Mouse (Mus musculus) kidney, embryonic 16.5 days (tissue): ENCODE data around the gene Gm10220. TPM values are rescaled to one million over a fixed set of nuclear protein-coding genes. Genes with fewer than 3 reads are reported as not detected.

Experiments used
- ATAC-seq: fragments of 200-750 bp; cut with Nextera tagmentation; 2 replicates; pipeline ENCODE4 v1.8.0; 2017; ENCODE audit warnings: moderate TSS enrichment; ENCODE audit not compliant: low FRiP score, low TSS enrichment
- H3K27ac ChIP-seq: fragments of 300-500 bp; sonication (generic); 2 replicates; pipeline ENCODE4 v1.5.1; 2014; ENCODE audit warnings: low read length
- H3K27me3 ChIP-seq: fragments of 300-500 bp; sonication (generic); 2 replicates; pipeline ENCODE4 v1.6.1; 2014; ENCODE audit warnings: low read length, control low read depth, mixed read lengths; ENCODE audit not compliant: insufficient read depth
- H3K36me3 ChIP-seq: fragments of 300-500 bp; sonication (generic); 2 replicates; pipeline ENCODE4 v1.6.1; 2014; ENCODE audit warnings: low read length, control low read depth, mixed read lengths; ENCODE audit not compliant: insufficient read depth
- H3K4me1 ChIP-seq: fragments of 300-500 bp; sonication (generic); 2 replicates; pipeline ENCODE4 v1.6.1; 2014; ENCODE audit warnings: low read length, control low read depth, mixed read lengths; ENCODE audit not compliant: insufficient read depth
- H3K4me2 ChIP-seq: fragments of 300-500 bp; sonication (generic); replicated peaks from 2 replicates; pipeline ENCODE4 v1.6.1; 2014; ENCODE audit warnings: low read depth, low read length
- H3K4me3 ChIP-seq: fragments of 300-500 bp; sonication (generic); 2 replicates; pipeline ENCODE4 v1.5.1; 2014; ENCODE audit warnings: mild to moderate bottlenecking, low read length
- H3K9ac ChIP-seq: fragments of 300-500 bp; sonication (generic); replicated peaks from 2 replicates; pipeline ENCODE4 v1.6.1; 2014; ENCODE audit warnings: low read length
- H3K9me3 ChIP-seq: fragments of 300-500 bp; sonication (generic); 2 replicates; pipeline ENCODE4 v1.6.1; 2016; ENCODE audit warnings: low read length, control low read depth
- WGBS: fragments of 180-500 bp; shearing (Covaris S2); extraction: QIAGEN DNeasy Blood & Tissue Kit; methylation state at CpG from one replicate; pipeline ENCODE4 v1.1.7; 2014; 5-methylcytosine and 5-hydroxymethylcytosine counted together
- polyA plus RNA-seq: library from polyadenylated mRNA; unstranded; fragments of >200 nt; fragmentation: Nextera tagmentation; extraction: Ambion mirVana; gene quantifications from 2 replicates; pipeline ENCODE4 v1.2.1, GENCODE M21; 2015

Gm10220 gene
- polyA plus RNA-seq, 1 experiment from 2014 or later = 0.06 TPM

DNA sequence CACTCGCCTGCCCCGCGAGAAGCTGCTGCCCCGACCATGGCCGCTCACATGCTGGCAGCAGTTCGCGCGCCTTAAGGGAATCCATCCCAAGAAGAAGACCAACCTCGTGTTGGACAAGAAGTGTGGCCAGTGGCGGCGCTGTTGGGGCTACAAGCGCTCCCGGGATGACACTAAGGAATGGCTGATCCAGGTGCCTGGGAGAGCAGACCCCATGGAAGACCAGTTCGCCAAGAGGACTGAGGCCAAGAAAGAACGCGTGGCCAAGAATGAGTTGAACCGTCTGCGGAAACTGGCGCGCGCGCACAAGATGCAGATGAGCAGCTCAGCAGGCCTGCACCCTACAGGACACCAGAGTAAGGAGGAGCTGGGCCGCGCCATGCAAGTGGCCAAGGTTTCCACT is 50.5 kb downstream of the Gm10220 start:
- 88% methylated on average over 24 of the region's 24 CpGs for WGBS
- ATAC-seq = no peak
- H3K4me2 ChIP-seq = no peak overlapping the region
- H3K27ac ChIP-seq = no peak overlapping the region
- no peak overlapping the region for H3K9ac ChIP-seq
- no peaks in the 10 kb centered on the region for H3K27me3 ChIP-seq
- H3K9me3 ChIP-seq = 0 out of 2 replicates have a peak, but pooled peaks cover 5% of the 10 kb centered on the region
- no peaks in the 10 kb centered on the region for H3K36me3 ChIP-seq
- H3K4me3 ChIP-seq = no peak overlapping the region
- no peaks in the 10 kb centered on the region for H3K4me1 ChIP-seq

Other genes with a start within 250 kb of the Gm10220 start
- gene Gm21663, start 179.0 kb downstream of the Gm10220 start, polyA plus RNA-seq = not detected in 2 replicates
- gene Gm21671, start 167.0 kb downstream of the Gm10220 start, polyA plus RNA-seq = not detected in 2 replicates
- 0.05 TPM in 1 of 2 replicates, not detected in the other for gene Gm21680, start 148.8 kb downstream of the Gm10220 start, polyA plus RNA-seq
- gene Gm21698, start 132.8 kb downstream of the Gm10220 start, polyA plus RNA-seq = not detected in 2 replicates
- not detected in 2 replicates for gene Gm1979, start 116.6 kb downstream of the Gm10220 start, polyA plus RNA-seq
- not detected in 2 replicates for gene Gm5862, start 98.5 kb downstream of the Gm10220 start, polyA plus RNA-seq
- gene Speer4a, start 81.9 kb downstream of the Gm10220 start, polyA plus RNA-seq = not detected in 2 replicates
- gene Gm7347, start 62.8 kb downstream of the Gm10220 start, polyA plus RNA-seq = not detected in 2 replicates
- not detected in 2 replicates for gene Gm10471, start 32.1 kb downstream of the Gm10220 start, polyA plus RNA-seq
- not detected in 2 replicates for gene 5031410I06Rik, start 16.1 kb downstream of the Gm10220 start, polyA plus RNA-seq
- not detected in 2 replicates for gene Gm7361, start 136.3 kb upstream of the Gm10220 start, polyA plus RNA-seq